Mouse (Mus musculus): Measurements from ENCODE around the gene Gabarap.

Gabarap gene

DNA sequence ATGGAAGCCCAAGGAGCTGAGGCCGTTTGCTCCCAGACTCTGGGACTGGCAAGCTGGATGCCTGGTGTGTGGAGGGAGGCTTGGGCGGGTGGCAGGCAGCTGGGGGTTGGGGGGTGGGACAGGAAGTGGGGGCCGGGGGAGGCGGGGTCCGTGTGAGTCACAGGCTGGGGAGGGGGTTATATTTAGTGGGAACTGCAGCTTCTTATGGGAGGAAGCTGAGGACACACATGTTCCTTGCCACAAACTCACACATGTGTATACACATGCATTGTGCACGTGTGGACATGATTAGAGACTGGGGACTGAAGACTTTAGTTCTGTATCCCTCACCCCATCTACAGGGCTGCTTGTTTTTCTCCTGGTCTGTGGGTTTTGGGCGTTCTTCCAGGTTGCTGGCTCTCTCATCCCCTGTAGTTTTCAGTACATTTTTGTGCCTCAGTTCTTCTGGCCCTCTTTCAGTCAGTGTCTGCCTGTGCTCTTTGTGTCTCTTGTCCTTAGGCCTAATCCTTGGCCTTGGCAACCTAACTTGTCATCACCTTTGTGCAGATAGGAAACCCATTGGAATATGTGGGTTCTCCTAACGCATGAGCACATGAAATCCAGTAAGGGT is 29.2 kb downstream of the Gabarap start:
- DNase-seq (ENCODE audit: low read depth, low spot score) = peak; percentile 52

- DNase-seq (ENCODE audit: low read depth, low spot score) = peak; percentile 82
Measured at GRCm38 (mm10) chr11:70020731-70021263, 29.9 kb downstream of the Gabarap start.

DNA sequence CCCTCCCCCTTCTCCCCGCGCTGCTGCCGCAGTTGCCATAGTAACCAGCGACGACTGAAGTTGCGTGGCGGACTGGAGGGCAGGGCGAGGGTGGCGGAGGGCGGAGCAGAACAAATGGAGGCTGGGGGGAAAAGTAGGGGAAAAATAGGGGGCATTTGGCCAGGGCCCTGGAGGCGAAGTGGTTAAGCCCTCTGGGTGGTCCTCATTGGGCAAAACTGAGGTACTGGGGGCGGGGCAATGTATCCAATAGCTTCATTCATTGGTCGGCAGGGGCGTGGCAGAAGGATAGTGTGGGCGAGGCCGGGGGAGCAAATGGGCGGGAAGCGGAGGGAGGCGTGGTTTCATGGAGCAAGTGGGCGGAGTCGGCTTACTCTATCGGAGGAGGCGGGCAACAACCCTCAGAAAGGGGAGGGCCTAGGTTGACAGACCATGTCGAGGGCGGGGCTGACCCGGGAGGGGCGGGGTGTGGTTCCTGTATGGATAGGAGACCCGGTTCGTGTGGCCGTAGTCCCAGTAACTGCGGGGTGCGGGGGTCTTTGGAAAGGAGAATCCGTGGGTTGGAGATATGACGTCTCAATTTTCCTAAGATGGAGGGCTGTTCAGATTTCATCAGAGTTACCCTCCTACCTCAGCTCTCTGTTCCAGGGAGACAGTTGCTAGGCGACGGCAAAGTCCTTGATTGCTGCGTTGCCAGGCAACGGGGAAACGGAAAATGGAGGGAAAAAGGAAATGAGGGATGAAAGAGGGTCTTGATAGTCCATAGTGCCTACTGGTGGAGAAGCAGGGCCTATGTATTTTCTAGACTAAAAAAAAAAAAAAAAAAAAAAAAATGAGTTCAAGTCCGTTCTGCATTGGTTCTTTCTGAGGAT is 30.6 kb downstream of the Gabarap start:
- peak; percentile 94 for DNase-seq (ENCODE audit: low read depth, low spot score)

- DNase-seq (ENCODE audit: low read depth, low spot score) = no peak
Measured at GRCm38 (mm10) chr11:70023481-70024150, 32.7 kb downstream of the Gabarap start.

- DNase-seq (ENCODE audit: low read depth, low spot score) = no peak
Measured at GRCm38 (mm10) chr11:70024151-70024514, 33.2 kb downstream of the Gabarap start.

DNA sequence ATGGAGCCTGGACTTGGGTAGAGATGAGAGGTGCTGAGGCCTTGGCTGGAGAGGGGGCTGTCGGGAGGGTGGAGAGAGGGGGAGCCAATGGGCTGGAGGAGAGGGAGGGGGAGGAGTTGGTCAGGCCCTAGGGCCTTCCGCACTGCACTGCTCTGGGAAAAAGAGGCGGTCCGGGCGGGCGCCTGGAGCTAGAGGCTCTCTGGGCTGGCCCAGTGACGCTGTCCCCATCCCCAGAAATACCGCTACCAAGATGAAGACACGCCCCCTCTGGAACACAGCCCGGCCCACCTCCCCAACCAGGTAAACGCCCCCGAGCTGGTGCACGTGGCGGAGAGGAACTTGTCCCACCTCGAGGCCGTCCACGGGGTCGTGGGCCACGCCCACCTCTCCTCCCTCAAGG is 35.7 kb downstream of the Gabarap start:
- no peak for DNase-seq (ENCODE audit: low read depth, low spot score)

DNA sequence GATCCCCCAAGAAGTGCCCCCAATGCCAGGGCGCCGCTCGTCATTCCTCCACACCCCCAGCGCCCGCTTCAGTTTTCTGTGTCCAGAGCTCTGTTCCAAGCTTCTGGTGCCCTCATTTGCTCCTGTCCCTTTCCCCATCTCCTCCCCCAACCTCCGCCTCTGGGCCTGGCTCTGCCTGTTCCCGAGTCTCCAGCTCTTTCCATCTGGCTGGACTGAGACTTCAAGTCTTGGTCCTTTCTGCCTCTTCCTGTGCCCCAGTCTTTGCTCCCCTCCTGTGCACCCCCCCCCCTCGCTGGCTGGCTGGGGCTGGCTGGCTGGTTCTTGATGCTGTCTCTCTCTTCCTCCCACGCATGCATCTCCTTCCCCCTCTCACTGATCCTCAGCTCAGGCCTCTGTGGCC is 36.5 kb downstream of the Gabarap start:
- DNase-seq (ENCODE audit: low read depth, low spot score) = peak; percentile 73

GRCm38 (mm10) chr11:70028401-70029129 is 37.6 kb downstream of the Gabarap start:
- no peak for DNase-seq (ENCODE audit: low read depth, low spot score)

DNA sequence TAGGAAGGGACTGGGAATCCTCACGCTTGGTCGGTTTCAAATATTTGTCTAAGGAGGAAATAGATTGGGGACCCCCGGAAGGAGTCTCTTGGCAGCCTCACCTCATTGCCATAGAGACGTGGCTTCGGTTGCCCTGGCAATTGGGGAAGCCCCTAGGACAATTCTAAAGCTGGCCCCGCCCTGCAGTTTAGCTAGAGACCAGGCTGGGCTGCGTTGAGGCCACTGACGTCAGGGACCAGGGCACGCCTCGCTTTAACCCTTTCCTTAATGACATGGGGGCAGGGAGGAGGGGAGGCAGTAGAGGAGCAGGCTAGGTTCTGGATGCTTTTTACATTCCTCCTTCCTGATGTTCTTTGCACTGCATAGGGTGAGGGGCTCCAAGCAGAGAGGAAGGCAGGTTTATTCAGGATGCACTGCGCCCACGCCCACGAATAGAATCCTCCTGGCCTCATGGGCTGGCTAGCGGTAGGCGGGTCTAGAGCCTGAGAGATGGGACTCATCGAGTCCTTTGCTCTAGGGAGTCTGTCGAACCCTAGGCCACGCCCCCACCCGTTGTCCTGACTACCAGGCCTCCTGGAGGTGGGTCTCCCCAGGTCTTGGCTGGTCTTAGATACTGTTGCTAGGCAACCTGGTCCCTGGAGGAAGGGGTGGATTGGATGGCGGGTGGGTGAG is 38.3 kb downstream of the Gabarap start:
- peak; percentile 92 for DNase-seq (ENCODE audit: low read depth, low spot score)

DNA sequence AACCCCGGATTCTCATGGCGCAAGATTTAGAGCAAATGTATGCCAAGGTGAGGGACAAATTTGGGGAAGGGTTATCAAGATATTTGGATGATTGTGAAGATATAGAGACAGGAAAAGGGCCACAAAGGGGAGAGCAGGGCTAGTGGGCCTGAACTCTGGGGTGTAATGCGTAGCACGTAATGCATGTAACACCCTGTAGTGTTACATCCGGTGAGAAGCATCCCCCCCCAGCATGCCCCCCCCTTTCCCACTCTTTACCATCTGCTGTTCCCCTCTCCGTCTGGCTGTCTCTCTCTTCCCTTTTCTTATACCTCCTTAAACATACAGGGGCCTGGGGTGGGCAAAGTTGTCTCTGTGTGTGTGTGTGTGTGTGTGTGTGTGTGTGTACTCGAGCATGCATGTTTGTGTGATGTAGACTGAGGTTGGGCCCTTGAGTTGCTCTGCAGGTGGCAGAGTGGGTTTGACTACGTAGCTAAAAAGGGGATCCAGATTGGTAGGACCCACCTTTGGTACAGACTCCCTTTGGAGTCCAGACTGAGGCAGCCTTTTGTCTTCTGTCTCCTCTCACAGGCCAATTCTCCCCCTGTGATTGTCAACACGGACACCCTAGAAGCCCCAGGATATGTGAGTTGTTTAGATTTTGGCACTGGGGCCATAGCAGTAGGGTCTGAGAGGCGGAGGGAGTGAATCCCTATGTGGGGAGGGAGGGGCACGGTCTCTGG is 39.0 kb downstream of the Gabarap start:
- DNase-seq (ENCODE audit: low read depth, low spot score) = no peak

- no peak for DNase-seq (ENCODE audit: low read depth, low spot score)
Measured at GRCm38 (mm10) chr11:70030651-70031320, 39.8 kb downstream of the Gabarap start.

GRCm38 (mm10) chr11:70031321-70031670 is 40.4 kb downstream of the Gabarap start:
- DNase-seq (ENCODE audit: low read depth, low spot score) = no peak

GRCm38 (mm10) chr11:70038174-70038573 is 47.2 kb downstream of the Gabarap start:
- no peak for DNase-seq (ENCODE audit: low read depth, low spot score)

GRCm38 (mm10) chr11:70039631-70040030 is 48.7 kb downstream of the Gabarap start:
- no peak for DNase-seq (ENCODE audit: low read depth, low spot score)

DNA sequence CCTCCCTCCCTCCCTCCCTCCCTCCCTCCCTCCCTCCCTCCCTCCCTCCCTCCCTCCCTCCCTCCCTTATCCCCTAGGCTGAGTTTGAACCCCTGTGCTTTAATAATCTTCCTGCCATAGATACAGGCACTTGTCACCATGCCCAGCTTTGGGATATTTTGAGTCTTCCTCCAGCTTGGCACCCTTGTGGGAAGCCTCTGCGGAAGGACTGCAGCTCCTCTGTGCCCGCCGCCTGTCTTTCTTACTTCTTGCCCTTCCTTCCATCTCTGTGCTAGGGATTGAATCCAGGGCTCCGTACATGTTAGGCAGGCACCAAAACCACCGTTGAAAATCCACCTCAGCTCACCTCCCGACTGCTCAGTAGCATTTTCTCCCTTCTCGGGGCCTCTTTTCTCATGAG is 49.2 kb downstream of the Gabarap start:
- DNase-seq (ENCODE audit: low read depth, low spot score) = no peak

GRCm38 (mm10) chr11:70042309-70043085 is 51.6 kb downstream of the Gabarap start:
- DNase-seq (ENCODE audit: low read depth, low spot score) = no peak

DNA sequence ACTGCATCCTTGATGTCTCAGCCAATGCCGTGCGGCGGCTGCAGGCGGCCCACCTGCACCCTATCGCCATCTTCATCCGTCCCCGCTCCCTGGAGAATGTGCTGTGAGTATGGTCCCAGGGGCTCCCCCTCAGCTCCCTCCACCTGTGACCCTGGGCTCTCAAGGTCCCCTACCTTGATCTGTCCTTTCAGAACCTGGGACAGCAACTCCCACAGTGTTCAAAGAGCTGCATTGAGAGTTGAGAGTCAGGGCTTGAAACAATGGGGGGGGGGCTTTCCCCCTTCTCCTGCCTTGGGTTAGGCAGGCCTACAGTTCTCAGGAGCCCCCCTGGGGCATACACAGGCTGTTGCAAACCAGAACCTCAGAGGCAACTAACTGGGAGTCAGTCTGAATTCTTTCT is 52.7 kb downstream of the Gabarap start:
- no peak for DNase-seq (ENCODE audit: low read depth, low spot score)
